Mouse (Mus musculus) lung, adult 2 months (tissue): ENCODE measurements at regions not wholly inside any gene's neighbourhood (a gene's known extent, or its start where the extent isn't known, plus 50 kb on each side); places are given as distances from the start of the nearest gene placed in this dataset.

Source experiments
- DNase-seq: peaks from one replicate; pipeline ENCODE4 v3.0.0; 2022
- H3K4me1 ChIP-seq: fragments of 200-500 bp; 2 replicates; pipeline ENCODE4 v1.6.1; 2011; ENCODE audit warnings: low read length; ENCODE audit not compliant: control insufficient read depth, insufficient read depth
- H3K4me3 ChIP-seq: fragments of 200-500 bp; replicated peaks from 2 replicates; pipeline ENCODE3; 2011; ENCODE audit warnings: low read depth, mild to moderate bottlenecking, control low read depth, low read length; ENCODE audit errors: extremely low read depth
- CTCF ChIP-seq: fragments of 200-500 bp; IDR thresholded peaks from 2 replicates; pipeline ENCODE4 v1.5.1; 2011; ENCODE audit warnings: mild to moderate bottlenecking, low read length, control low read depth; ENCODE audit not compliant: insufficient read depth
- POLR2A ChIP-seq: fragments of 200-500 bp; IDR thresholded peaks from 2 replicates; pipeline ENCODE4 v1.6.1; 2011; ENCODE audit warnings: low read depth, mild to moderate bottlenecking, control low read depth, low read length, borderline replicate concordance; ENCODE audit errors: extremely low read depth
- WGBS: fragments of 180-500 bp; shearing (Covaris S2); methylation state at CpG from one replicate; pipeline ENCODE4 v1.1.7; 2018; 5-methylcytosine and 5-hydroxymethylcytosine counted together

DNA sequence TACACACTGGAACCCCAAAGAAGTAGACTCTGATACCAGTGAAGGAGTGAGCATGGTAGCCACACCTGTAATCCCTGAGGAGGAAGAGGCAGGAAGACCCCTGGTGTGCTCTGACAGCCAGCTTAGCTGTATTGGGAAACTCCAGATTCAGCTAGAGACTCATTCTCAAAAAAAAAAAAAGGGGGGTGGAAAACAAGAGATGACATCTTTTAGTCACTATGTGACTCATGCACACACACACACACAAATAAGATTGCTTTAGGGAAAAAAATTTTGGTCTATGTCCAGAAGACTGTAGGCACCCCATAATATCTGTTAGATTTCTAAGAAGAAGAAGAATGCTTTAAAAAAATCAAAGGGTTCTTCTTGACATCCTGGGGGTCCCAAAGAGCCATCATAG is 287.6 kb downstream of the Tns1 start:
- TF ChIP-seq CTCF (no peak), POLR2A (no peak)
- Histone ChIP-seq H3K4me1 (no peaks in the 10 kb centered on the region), H3K4me3 (no peak overlapping the region)
- no peak for DNase-seq

DNA sequence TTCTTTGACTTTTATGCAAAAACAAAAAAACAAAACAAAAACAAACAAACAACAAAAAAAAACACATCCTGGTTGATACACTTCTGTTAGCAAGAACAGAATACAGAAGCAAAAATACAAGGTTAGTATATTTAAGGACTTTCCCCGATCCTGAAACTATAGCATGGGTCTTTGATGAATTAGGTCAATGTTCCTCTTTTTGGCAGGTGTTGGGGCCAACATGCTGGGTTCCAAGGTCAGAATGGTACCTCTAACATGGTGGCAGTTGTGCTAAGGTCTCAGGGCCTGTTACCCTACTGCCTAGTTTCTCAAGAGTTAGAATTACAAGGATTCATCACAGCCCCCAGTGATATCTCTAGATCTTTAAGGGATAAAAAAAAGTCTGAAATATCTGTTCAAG is 289.7 kb downstream of the Tns1 start:
- DNase-seq: no peak
- Histone ChIP-seq H3K4me3 (no peak overlapping the region), H3K4me1 (no peaks in the 10 kb centered on the region)
- 89% methylated on average over 1 of the region's 1 CpGs for WGBS
- TF ChIP-seq POLR2A (no peak), CTCF (no peak)

DNA sequence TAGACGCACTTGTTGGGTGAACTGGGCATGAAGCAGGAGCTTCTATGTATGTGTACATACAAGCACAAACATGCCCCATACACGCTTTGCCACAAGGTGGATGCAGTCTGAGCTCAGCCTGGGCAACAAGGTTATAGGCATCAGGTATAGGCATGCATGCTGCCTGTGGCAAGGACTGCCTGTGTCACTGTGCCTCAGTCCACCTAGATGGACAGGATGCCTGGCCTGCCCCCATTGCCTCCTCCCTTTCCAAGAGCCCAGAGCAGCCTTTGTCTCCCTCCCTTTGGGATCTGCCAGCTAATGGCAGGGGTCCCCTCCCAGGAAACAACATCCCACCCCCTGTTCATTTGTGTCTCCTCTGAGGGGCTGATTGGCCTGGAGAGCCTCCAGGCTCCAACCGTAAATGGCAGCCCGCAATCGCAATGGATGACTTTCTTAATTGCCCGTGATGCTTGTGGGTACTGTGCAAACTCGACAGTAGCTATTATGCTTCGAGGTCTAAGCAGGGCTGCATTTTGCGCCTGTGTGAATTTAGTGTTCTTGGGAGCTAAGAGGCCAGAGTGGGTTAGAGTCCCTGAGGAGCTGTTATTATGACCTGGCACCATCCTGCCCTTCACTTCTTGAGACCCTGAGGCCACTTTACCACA is 293.6 kb downstream of the Tns1 start:
- DNase-seq: no peak
- 82% methylated on average over 9 of the region's 9 CpGs for WGBS
- H3K4me1 ChIP-seq: no peaks in the 10 kb centered on the region
- TF ChIP-seq POLR2A (no peak), CTCF (no peak)
- no peak overlapping the region for H3K4me3 ChIP-seq

DNA sequence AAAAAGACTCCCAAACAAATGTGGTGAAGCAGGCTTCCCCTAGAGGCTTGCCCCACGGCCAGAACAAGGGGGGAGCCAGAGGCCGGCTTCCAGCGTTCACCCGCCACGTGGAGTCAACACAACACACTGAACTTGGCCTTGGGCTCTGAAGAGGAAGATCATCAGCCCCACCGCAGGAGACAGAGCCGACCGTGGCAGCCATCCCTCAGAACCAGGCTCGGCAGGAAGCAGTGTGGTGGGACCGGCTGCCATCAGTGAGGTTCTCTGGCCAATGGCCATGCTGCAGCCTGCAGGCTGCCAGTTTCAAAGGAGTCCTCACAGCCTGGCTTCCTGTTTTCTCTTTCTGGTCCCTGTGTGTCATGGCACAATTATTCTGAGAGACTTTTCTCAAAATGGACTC is 295.3 kb downstream of the Tns1 start:
- WGBS: 39% methylated on average over 10 of the region's 10 CpGs
- no peak for DNase-seq
- H3K4me1 ChIP-seq: no peaks in the 10 kb centered on the region
- no peak overlapping the region for H3K4me3 ChIP-seq
- TF ChIP-seq POLR2A (no peak), CTCF (no peak)

DNA sequence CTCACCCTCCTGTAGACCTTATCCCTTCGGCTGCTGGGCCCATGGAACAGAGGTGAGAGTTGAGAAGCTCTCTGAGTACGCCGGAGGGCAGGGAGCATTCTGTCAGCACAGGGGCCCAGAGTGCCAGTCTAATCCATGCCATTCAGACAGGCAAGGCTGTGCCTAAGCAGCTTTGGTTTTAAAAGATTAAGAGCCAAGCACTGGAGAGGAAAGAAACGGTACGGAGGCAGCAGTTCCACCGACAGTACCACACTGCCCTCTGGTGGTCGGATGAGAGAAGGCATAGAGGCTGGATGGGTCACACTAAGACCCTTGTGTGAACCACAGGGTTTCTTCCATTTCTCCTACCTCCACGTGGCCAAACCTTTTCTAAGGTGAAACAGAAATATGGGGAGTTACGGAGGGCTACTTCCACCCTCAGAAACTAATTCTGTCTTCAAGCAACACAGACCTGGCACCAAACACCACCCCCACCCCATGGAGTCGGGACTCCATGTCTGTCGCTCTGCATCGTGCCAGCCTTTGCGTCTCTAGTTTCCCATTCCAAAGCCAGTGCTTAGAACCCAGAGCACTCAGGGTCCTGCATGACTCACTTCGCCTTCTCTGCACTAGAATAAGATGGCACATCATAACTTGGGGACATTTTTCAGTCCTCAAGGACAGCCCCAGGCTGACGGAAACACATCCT is 297.9 kb downstream of the Tns1 start:
- DNase-seq: peak; percentile 83
- H3K4me3 ChIP-seq: no peak overlapping the region
- no peaks in the 10 kb centered on the region for H3K4me1 ChIP-seq
- WGBS: 39% methylated on average over 15 of the region's 15 CpGs
- TF ChIP-seq POLR2A (no peak), CTCF (peak; percentile 99)

DNA sequence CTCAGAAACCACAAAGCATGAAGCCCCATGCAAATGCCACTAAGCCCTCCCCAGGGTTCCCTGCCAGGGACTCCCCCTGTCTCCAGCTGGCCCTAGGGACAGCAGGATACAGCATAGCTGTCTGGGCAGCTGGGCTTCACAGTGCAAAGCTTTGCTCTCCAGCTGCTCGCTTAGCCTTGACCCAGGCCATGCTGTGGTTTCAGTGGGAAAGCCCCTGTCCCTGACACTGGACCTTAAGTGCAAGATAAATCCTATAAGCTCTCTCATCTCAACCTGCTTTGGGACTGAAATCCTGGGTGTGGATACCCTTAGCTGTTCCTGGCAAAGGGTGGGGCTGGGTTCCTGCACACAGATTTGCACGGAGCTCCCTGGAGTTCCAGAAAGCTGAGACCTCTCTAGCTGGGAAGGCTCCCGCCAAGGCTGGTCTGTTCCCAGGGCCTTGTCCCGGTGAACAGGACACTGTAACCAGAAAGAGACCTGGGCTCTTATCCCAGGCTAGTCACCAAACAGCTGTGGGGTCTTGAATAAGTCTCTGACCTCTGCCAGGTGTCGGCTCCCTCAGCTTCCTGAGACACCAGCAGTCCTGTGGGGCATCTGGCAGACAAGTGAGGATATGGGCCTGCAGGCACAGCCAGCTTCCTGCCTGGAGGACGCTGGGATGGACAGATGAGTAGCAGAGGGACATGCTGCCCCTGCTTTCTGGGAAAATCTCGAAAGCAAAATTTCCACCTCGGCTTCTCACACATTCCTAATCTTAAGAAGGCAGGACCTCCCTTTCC is 299.7 kb downstream of the Tns1 start:
- H3K4me1 ChIP-seq: no peaks in the 10 kb centered on the region
- DNase-seq: no peak
- TF ChIP-seq POLR2A (no peak), CTCF (no peak)
- no peak overlapping the region for H3K4me3 ChIP-seq
- WGBS: 48% methylated on average over 8 of the region's 8 CpGs

DNA sequence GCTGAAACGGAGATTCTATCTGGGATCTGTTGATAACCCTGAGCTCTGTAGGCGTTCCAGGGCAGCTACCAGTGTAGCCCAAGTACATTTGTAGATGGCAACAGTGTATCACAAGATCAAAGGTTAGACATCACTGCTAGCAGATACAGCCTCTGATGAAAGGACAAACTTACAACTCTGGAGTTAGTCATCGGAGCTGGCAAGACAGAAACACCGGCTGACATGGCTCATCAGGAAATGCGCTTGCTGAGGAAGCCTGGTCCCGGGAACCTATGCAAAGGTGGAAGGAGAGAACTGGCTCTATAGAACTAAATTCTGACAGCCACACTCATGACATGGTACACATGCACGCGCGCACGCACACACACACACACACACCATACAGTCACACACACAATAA is 300.5 kb downstream of the Tns1 start:
- TF ChIP-seq CTCF: no peak
- TF ChIP-seq POLR2A: no peak
- Histone ChIP-seq H3K4me1 (no peaks in the 10 kb centered on the region), H3K4me3 (no peak overlapping the region)
- WGBS: 74% methylated on average over 10 of the region's 10 CpGs
- DNase-seq: no peak

DNA sequence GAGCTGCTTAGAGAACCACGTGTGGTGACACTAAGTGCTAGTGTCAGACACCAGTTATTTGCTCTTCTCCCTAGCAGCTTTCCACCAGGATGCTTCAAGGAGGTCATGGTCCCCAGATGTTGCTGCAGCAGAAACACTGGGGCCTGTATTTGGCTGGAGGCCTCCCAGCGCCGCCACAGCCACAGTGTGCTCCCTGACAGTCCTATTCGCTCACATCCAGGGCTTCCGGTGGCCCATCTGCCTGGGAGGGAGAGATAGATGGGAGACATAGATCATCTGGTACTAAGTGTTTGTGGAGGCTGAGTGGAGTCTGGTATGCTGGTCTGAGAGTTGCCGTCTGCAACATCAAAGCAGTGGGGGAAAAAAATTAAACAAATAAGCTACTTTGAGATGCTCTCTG is 301.6 kb downstream of the Tns1 start:
- WGBS: 47% methylated on average over 6 of the region's 6 CpGs
- no peak for TF ChIP-seq CTCF
- Histone ChIP-seq H3K4me3 (no peak overlapping the region), H3K4me1 (no peaks in the 10 kb centered on the region)
- no peak for DNase-seq

DNA sequence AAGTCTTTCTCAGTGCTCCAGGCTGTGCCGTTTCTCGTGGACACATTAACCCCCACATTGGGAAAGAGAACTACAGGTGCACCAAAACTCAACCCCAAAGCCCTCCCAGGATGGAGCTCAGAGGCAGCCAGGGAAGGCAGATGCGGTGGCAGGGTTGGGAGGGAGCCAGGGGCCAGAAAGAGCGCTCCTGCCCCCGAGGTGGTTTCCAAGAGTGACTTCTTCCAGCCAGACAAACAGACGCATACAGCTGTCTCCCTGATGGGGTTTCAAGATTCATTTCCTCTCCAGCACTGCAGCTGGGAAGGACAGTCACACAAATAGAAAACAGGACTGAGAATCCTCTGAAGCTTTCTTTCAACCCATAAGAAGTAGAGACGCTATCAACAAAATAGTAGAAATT is 303.5 kb downstream of the Tns1 start:
- no peak for DNase-seq
- TF ChIP-seq POLR2A (no peak), CTCF (no peak)
- no peaks in the 10 kb centered on the region for H3K4me1 ChIP-seq
- whole genome bisulfite sequencing: 56% methylated on average over 7 of the region's 7 CpGs
- no peak overlapping the region for H3K4me3 ChIP-seq

DNA sequence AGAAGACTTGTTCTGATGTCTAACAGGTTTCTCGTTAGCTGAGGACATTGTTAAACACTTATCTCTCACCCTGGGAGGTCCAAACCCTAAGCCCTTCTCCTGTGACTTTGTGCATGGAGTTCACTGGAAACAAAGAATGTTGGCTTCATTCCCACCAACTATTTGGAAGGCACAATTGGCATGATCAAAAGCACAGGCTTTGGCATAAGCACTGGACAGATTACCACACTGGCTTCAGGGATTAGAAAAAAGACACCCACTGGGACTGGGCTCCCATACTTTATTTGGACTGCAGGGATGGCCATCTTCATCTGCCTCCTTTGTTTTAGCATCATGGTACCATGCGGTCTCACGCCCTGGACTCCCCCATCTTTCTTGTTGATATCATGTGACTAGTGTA is 317.0 kb downstream of the Tns1 start:
- no peak for DNase-seq
- Histone ChIP-seq H3K4me3 (no peak overlapping the region), H3K4me1 (peaks cover 2% of the 10 kb centered on the region; the same call in 1 of the 2 replicates)
- WGBS: 60% methylated on average over 3 of the region's 3 CpGs
- no peak for TF ChIP-seq CTCF
